Mouse (Mus musculus): ENCODE measurements around the gene Dusp10.

Dusp10 gene

GRCm38 (mm10) chr1:184030070-184030802, 17.1 kb downstream of the Dusp10 start:
- in situ Hi-C loops (cut with MboI) = no loop called here

DNA sequence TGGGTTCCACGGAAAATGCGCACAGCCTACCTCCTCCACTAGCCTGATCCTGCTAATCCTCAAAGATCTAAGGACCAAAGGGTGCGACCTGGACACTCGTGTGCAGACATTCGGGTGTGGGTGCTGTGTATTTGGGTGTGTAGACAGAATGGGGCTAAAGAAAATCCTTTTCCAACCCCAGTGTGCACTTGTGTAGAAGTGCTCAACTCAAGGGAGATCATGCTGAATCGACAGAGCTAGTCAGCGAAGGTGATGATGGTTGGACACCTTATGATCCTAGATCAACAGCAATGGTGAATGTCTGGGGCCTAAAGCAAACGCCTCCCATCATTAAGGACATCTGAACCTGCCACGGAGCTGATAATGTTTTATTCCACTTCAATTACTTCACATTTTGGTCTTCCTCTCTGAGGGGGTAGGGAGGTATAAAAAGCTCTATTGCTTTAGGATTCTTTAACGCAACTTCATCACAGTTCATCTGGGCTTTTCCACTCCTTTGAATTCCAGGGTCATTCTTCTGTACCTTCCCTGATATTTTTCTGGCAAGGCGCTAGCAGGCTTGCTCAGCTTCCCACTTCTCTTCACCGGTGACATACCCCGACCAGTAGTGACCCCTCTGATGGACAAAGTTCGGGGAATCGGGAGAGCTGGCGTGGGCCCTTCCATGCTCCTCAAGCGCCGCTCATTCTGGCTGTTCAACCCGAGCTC, 19.7 kb downstream of the Dusp10 start:
- in situ Hi-C loops (cut with MboI) = no loop called here

DNA sequence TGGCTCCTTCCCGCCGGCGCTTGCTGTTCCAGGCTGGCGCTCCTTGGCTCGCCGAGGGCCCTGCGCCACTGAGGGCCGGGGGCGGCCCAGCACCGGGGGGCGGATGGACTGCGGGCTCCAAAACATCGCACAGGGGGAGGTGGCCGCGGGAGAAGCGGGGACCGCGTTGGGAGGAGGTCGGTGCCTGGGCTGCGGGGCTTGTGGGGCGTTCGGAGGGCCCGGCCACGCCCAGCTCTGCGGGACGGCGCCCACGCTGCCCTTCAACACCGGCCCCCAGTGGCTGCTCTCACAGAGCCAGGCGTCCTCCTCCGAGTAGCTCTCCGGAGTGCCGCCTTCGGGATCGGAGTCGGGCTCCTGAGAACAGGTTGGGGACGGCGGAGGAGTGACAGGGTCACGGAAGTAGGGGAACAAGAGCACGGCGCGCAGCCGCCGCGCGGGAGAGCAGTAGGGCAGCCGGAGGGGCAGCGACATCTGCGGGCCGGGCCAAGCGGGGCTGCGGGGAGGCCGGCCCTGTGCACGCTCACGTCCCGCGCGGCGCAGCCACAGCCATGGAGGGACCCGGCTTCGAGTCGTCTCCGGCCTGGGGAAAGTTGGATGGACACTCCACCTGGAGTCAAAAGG, 20.4 kb downstream of the Dusp10 start:
- in situ Hi-C loops (cut with MboI) = no loop called here

- in situ Hi-C loops (cut with MboI) = no loop called here
Measured at GRCm38 (mm10) chr1:184034011-184034557, 21.0 kb downstream of the Dusp10 start, which contains the start of gene 1700056E22Rik. Gene 1700056E22Rik (minus strand): TSS chr1:184034301.

DNA sequence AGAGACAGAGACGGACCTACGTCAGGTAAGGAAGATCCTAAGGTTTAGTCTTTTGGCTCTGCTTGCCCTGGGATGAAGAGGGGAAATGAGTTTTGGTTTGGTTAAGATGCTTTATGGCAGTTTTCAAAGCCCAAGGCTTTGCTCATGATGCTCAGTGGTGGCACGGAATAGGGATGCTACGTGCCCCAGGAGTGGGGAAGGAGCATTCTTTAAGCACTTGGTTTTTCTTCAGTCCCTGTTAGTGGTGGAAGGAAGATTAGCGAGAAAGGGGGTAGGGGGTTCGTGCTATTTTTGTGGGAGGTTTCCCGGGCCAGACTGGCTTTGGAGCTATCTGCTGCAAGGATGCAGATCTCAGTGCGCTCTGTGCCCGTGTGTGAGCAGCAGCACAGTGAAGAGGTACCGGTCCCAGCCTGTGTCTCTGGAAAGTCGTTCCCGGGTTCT, 21.7 kb downstream of the Dusp10 start:
- in situ Hi-C loops (cut with MboI) = no loop called here

GRCm38 (mm10) chr1:184035346-184035903, 22.3 kb downstream of the Dusp10 start:
- in situ Hi-C loops (cut with MboI) = no loop called here

DNA sequence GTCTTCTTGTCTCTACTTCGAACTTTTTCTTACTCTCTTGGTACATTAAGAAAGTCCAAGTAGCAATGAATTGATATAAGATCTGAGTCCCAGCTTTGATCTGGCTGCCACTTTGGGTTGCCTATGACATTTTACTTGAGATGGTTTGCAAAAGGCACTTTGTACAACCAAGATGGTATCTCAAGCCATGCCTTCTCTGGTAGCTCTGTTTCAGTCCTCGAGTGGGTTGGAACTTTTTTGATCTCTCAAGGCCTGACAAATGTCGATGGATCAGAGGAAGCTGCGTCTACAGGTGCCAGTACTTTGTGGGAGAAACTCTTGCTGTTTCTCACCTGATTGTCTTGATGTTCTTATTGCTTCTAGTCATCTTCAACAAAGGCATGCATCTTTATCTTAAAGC, 24.7 kb downstream of the Dusp10 start:
- in situ Hi-C loops (cut with MboI) = no loop called here

- in situ Hi-C loops (cut with MboI) = no loop called here
Measured at GRCm38 (mm10) chr1:184039301-184039700, 26.2 kb downstream of the Dusp10 start.

GRCm38 (mm10) chr1:184040181-184040580, 27.1 kb downstream of the Dusp10 start:
- in situ Hi-C loops (cut with MboI) = no loop called here

GRCm38 (mm10) chr1:184040906-184041305, 27.8 kb downstream of the Dusp10 start:
- in situ Hi-C loops (cut with MboI) = no loop called here

DNA sequence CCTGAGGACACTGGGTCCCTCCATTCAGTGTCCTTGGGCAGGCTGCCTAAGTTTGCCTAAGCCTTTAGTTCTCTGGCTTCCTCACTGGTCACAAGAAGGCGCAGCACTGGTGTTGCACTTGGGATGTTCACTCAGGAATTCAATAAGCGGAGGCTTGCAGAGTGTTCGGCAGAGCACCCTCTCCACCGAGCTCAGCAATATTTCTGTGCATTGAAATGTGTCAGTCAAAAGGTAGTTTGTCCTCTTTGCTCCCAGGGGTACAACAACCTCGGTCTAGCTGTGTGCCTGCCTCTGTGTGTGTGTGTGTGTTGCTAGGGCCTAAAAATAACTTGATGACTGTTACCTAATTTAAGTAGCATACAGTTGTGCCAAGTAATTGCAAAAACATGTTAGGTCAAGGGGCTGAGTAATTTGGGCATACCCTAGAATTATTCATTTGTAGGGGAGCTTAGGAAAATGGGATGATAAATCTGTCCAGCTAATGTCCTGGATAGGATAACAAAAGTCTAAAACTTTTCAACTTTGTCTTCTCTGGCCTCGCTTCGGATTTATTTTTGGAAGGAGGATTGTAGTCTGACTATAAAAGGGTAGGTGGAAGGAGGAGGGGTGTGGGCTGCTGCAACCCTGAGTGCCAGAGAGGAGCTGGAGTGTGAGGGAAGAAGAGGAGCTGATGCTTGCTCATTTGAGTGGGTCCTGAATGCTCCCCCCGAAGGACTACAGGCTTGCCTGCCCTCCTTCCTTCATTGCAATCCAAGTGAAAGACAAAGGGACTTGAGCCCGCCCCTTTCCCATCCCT, 28.9 kb downstream of the Dusp10 start:
- in situ Hi-C loops (cut with MboI) = no loop called here

DNA sequence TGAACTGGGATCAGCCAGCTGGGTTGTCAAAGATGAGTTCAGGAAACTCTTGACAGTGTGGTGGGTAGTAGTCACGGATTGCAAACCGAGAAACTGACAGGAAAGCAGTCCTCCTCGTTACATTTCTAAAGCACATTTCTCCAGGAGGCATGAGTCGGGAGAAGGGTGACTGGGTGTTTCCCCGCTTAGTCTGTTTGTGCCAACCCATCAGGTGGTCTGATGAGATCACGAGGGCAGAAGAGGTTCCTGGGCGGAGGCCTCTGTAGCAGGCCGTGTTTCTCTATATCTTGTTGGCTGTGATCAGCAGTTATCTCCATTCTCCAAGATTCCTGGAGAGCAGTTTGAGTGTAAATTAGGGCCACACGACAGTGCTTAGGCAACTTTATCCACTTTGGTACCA, 29.6 kb downstream of the Dusp10 start:
- in situ Hi-C loops (cut with MboI) = no loop called here

- in situ Hi-C loops (cut with MboI) = no loop called here
Measured at GRCm38 (mm10) chr1:184043391-184043790, 30.3 kb downstream of the Dusp10 start.

GRCm38 (mm10) chr1:184046070-184046677, 33.1 kb downstream of the Dusp10 start:
- in situ Hi-C loops (cut with MboI) = no loop called here

DNA sequence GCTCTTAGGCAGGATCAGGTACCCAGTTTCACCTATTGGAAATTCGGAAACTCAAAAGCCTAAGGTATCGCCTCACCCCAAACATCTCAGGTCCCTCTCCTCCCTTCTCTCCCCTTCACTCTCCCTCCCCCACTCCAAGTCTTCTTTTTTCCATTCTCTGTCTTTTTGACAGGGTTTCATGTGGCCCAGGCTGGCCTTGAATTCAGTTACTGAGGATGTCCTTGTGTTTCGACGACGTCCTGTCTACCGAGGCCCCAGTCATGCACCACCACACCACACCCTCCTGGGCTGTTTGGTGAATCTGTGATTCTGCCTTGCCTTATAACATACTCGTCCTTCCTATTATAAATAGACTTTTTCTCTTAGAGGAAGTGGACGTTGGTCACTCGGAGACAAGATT, 34.7 kb downstream of the Dusp10 start:
- in situ Hi-C loops (cut with MboI) = no loop called here

- in situ Hi-C loops (cut with MboI) = no loop called here
Measured at GRCm38 (mm10) chr1:184048675-184049418, 35.7 kb downstream of the Dusp10 start.

- in situ Hi-C loops (cut with MboI) = no loop called here
Measured at GRCm38 (mm10) chr1:184051286-184051685, 38.2 kb downstream of the Dusp10 start.

DNA sequence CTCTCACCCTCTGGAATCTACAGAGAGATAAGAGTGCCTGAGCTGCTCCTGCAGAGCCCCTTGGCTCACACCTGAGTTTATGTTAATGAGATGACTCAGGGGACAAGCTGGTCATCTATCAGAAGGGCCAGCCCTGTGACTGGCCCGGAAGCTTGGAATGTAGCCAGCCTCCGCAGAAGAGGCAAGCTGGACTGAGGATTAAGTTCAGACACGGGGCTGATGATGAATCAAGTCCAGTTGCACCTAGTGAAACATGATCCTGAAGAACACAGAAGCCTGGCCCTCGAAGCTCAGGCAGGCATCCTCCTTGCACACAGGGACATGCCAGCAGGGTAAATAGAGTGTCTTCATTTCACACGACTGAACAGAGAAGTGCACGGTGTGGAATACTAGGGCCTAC, 38.7 kb downstream of the Dusp10 start:
- in situ Hi-C loops (cut with MboI) = no loop called here

DNA sequence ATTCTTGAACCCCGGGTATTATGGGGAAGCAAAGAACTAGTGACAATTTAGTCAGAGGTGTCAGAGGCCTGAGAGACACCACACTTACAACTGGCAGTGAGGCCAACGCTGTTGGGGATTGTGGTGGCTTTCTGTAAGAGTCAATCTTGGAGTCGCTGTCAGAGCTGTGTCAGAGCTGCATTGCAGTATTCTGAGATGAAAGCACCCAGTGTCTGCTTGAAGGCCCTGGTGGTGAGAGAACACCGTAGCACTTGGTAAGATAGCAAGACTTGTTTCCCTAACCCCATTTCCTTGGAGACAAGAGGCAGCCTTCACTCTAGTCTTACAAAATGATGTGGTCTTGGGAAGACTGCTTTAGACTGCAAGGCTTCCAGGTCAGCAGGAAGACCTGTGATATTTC, 39.2 kb downstream of the Dusp10 start:
- in situ Hi-C loops (cut with MboI) = no loop called here

DNA sequence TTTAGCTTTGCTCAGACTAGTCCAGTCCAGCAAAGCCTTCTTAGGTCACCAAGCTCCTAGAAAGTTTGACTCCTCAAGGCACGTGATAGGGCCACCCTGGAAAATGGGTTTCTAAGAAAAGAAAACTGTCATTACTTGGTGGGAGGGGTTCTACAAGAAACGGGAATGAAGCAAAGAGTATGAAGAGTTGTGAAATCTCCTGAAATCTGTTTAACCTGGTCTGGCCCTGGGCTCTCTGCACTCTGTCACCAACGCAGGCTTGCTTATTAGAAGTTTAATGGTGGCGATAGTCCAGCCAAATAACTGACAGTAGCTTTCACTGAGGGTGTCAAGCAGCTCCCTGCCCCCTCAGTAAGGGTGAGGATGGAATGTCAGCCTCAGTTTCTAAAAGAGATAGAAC, 40.0 kb downstream of the Dusp10 start:
- in situ Hi-C loops (cut with MboI) = no loop called here

Data from mature B cell (primary cell).